Mouse (Mus musculus): ENCODE measurements around the gene Trim3. TPM values are rescaled to one million over a fixed set of nuclear protein-coding genes. Genes with fewer than 3 reads are reported as not detected.

The Trim3 gene
- 13.7 and 15.4 TPM in 2 replicates for polyA plus RNA-seq (2014; fragmentation: Nextera tagmentation; extraction: Ambion mirVana)

DNA sequence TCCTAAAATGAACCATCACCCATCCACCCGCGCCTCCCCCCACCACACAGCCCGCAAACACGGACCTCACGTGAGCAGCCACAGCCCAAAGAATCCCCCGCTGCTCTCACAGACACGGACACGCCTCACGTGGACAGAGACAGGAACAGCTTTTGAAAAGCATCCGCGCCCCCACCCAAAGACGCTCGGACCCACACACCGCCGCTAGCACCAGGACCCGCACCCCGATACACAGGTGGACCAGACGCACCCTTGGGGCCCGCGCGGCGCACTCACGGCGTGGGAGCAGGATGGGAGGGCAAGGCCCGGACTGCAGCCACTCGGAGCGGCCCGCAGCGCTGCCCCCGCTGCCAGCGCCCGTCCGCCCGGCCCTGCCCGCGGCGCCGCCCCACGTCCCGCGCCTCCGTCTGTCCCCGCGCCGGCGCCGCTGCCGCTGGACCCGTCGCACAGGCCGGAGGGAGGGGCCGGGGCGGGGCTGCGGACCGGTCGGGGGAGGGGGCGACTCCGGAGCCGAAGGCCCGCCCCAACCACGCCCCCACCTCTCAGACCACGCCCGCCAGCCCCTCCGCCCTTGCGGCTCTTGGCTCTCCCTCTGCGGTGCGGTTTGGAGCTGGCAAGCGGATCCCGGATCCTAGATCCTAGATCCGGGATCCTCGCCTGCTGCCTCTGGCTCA lies at the start of gene Trim3:
Gene Trim3, minus strand, starts transcription at position 445 of the 674 bp plus-strand sequence.
- peak within 1 kb of the TSS; percentile 83 for H3K4me3 ChIP-seq (ENCODE audit: low read depth, low read length)
- H3K27ac ChIP-seq (ENCODE audit: low read depth, low read length): no peak within 1 kb of the TSS; the same call in 1 of the 2 replicates
- H3K4me1 ChIP-seq (replicated peaks; ENCODE audit: control insufficient read depth, insufficient read depth, low read length): peaks cover 4% of the 10 kb centered on the region; the same call in 1 of the 2 replicates
- no peaks in the 10 kb centered on the region for H3K27me3 ChIP-seq (replicated peaks; ENCODE audit: control insufficient read depth, insufficient read depth, low read length)
- peaks cover 9% of the 10 kb centered on the region; the same call in 1 of the 2 replicates for H3K36me3 ChIP-seq (ENCODE audit: control insufficient read depth, insufficient read depth, low read length)
- H3K4me2 ChIP-seq: peak within 1 kb of the TSS; percentile 79
- ATAC-seq (replicated peaks; ENCODE audit: low FRiP score) (peak; percentile 88), DNase-seq (ENCODE audit: low spot score) (peak; percentile 90)
- peak within 1 kb of the TSS; percentile 76 for H3K9ac ChIP-seq (ENCODE audit: low read depth, low read length)
- WGBS: 1% methylated on average over 58 of the region's 71 CpGs
- H3K9me3 ChIP-seq (ENCODE audit: control insufficient read depth, low read length): no peaks in the 10 kb centered on the region

DNA sequence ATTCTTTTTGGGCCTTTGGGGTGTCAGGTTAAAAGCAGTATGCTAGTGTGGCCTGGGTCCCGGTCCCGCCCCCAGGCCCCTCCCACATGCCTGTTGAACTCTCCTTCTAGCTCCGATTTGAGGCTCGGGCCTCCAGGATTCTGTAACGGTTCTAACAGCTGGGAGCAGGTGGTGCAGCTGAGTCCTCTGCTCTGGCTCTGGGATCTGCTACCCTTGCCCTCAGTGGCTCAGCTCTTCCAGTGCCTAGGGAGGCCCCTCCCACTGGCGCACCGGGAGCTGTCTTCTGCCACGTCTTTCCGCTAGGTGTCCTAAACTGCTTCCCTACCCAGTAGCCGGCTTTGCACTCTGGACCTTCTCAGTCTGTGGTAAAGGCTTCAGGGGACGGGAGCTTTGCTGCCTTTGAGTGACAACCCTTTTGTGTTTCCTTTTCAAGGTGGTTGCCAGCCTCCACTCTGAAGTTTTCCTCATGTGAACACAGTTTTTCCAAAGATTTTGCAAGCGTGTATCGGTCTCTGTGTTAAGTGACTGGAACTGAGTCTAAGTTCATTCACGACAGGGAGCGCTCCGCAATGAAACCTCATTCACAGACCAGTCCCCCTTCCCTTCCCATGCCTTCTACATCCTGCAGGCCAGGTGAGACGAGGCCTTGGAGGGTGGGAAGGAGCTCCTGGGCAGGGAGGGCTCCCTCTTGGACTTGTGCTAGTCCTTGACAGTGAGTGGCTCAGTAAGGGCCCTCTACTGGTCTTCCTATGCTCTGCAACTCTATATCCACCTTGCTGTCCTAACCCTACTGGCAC lies 17.5 kb upstream of the Trim3 start, which contains the start of gene Dnhd1:
Gene Dnhd1, plus strand, starts transcription at position 189 of the 797 bp plus-strand sequence.
- WGBS: 3% methylated on average over 17 of the region's 17 CpGs
- Histone ChIP-seq H3K9me3 (ENCODE audit: control insufficient read depth, low read length) (no peaks in the 10 kb centered on the region), H3K4me1 (replicated peaks; ENCODE audit: control insufficient read depth, insufficient read depth, low read length) (peaks cover 3% of the 10 kb centered on the region; the same call in 1 of the 2 replicates), H3K27me3 (replicated peaks; ENCODE audit: control insufficient read depth, insufficient read depth, low read length) (no peaks in the 10 kb centered on the region), H3K9ac (ENCODE audit: low read depth, low read length) (peak within 1 kb of the TSS; percentile 60), H3K4me2 (peak within 1 kb of the TSS; percentile 88), H3K4me3 (ENCODE audit: low read depth, low read length) (peak within 1 kb of the TSS; percentile 56), H3K27ac (ENCODE audit: low read depth, low read length) (peak within 1 kb of the TSS; percentile 38), H3K36me3 (ENCODE audit: control insufficient read depth, insufficient read depth, low read length) (no peaks in the 10 kb centered on the region)
- ATAC-seq (replicated peaks; ENCODE audit: low FRiP score): peak; percentile 95
- peak; percentile 80 for DNase-seq (ENCODE audit: low spot score)

DNA sequence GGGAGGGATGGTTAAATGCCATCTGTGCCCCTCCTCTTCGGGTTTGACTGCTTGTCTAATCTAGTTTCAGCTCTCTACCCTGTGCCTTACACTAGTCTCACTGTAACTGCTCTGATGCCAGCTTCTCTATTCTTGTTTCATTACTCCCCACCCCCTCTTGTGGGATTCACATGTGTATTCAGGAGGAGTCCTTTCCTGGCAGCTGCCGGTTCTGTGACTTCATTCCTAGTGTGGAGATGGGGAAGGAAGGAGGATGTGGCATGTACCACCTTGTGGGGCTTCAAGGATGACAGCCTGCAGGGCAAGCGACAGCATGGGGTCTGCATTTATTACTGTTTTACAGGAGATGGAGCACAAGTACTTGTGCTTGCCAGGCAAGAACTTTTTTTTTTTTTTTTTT lies 8.6 kb upstream of the Trim3 start:
- H3K9ac ChIP-seq (ENCODE audit: low read depth, low read length): peak overlapping the region; percentile 65; the same call in 1 of the 2 replicates
- no peak for ATAC-seq (replicated peaks; ENCODE audit: low FRiP score)
- H3K4me1 ChIP-seq (replicated peaks; ENCODE audit: control insufficient read depth, insufficient read depth, low read length): peaks cover 10% of the 10 kb centered on the region
- peak overlapping the region; percentile 78 for H3K4me3 ChIP-seq (ENCODE audit: low read depth, low read length)
- H3K4me2 ChIP-seq: peak overlapping the region; percentile 92
- WGBS: 57% methylated on average over 3 of the region's 3 CpGs
- DNase-seq (ENCODE audit: low spot score): peak; percentile 29
- H3K9me3 ChIP-seq (ENCODE audit: control insufficient read depth, low read length): no peaks in the 10 kb centered on the region
- no peaks in the 10 kb centered on the region for H3K27me3 ChIP-seq (replicated peaks; ENCODE audit: control insufficient read depth, insufficient read depth, low read length)
- H3K36me3 ChIP-seq (ENCODE audit: control insufficient read depth, insufficient read depth, low read length): peaks cover 10% of the 10 kb centered on the region; the same call in 1 of the 2 replicates
- H3K27ac ChIP-seq (ENCODE audit: low read depth, low read length): no peak overlapping the region

DNA sequence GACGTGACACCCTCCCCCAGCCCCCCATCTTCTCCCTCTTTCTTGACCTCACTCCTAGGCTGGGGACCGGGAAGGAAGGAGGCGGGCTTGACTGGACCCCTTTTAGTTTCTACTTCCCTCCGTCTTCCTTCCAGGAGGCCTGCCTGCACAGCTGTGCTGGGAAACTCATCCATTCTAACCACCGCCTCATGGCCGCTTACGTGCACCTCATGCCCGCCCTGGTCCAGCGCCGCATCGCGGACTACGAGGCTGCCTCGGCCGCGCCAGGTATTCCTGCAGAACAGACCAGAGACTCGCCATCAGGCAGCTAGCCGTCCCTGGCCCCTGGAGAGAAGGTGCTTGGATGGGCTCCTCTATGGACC lies 7.5 kb upstream of the Trim3 start:
- ATAC-seq (replicated peaks; ENCODE audit: low FRiP score): peak; percentile 28
- Histone ChIP-seq H3K27ac (ENCODE audit: low read depth, low read length) (peak overlapping the region; percentile 80), H3K4me1 (replicated peaks; ENCODE audit: control insufficient read depth, insufficient read depth, low read length) (peaks cover 10% of the 10 kb centered on the region), H3K27me3 (replicated peaks; ENCODE audit: control insufficient read depth, insufficient read depth, low read length) (no peaks in the 10 kb centered on the region), H3K9ac (ENCODE audit: low read depth, low read length) (peak overlapping the region; percentile 65), H3K4me3 (ENCODE audit: low read depth, low read length) (peak overlapping the region; percentile 78), H3K4me2 (peak overlapping the region; percentile 92), H3K9me3 (ENCODE audit: control insufficient read depth, low read length) (no peaks in the 10 kb centered on the region), H3K36me3 (ENCODE audit: control insufficient read depth, insufficient read depth, low read length) (peaks cover 14% of the 10 kb centered on the region; the same call in 1 of the 2 replicates)
- WGBS: under 1% methylated on average over 18 of the region's 18 CpGs
- peak; percentile 47 for DNase-seq (ENCODE audit: low spot score)

DNA sequence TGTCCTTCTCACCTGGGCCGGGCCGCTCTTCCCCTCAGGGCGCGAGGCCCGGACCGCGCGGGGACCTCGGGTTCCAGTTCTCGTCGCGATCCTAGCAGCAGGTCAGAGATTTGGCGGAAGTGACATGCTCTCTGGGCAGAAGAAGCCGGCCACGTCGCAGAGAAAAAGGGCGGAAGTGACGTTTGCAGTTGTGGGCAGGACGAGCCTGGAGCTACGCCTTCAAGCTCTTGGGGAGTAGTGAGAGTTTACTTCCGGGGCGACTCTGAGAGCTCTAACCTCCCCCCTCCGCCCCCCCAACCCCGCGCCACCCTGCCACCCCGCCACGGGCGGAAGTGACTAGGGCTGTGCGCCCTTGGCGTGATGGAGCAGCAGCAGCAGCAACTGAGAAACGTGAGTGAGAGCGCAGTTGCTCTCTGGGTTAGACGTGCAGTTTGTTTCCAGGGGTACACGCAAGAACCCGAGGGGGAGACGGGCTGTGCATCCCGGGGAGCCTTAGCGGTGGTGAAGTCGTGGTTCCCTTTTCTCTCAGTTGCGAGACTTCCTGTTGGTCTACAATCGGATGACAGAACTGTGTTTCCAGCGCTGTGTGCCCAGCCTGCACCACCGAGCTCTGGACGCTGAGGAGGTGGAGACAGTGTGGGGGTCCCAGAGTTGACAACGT lies 7.0 kb upstream of the Trim3 start, which contains the start of the genes Arfip2 and Gm45799:
Gene Arfip2, minus strand, starts transcription at position 184 of the 661 bp plus-strand sequence.
Gene Gm45799, plus strand, starts transcription at position 320 of the 661 bp plus-strand sequence.
- Histone ChIP-seq H3K27me3 (replicated peaks; ENCODE audit: control insufficient read depth, insufficient read depth, low read length) (no peaks in the 10 kb centered on the region), H3K4me1 (replicated peaks; ENCODE audit: control insufficient read depth, insufficient read depth, low read length) (peaks cover 10% of the 10 kb centered on the region), H3K36me3 (ENCODE audit: control insufficient read depth, insufficient read depth, low read length) (peaks cover 16% of the 10 kb centered on the region; the same call in 1 of the 2 replicates), H3K9ac (ENCODE audit: low read depth, low read length) (peak within 1 kb of the TSS; percentile 74), H3K4me3 (ENCODE audit: low read depth, low read length) (peak within 1 kb of the TSS; percentile 78), H3K27ac (ENCODE audit: low read depth, low read length) (peak within 1 kb of the TSS; percentile 80), H3K9me3 (ENCODE audit: control insufficient read depth, low read length) (no peaks in the 10 kb centered on the region), H3K4me2 (peak within 1 kb of the TSS; percentile 92)
- DNase-seq (ENCODE audit: low spot score): peak; percentile 93
- under 1% methylated on average over 45 of the region's 45 CpGs for WGBS
- ATAC-seq (replicated peaks; ENCODE audit: low FRiP score): peak; percentile 95

DNA sequence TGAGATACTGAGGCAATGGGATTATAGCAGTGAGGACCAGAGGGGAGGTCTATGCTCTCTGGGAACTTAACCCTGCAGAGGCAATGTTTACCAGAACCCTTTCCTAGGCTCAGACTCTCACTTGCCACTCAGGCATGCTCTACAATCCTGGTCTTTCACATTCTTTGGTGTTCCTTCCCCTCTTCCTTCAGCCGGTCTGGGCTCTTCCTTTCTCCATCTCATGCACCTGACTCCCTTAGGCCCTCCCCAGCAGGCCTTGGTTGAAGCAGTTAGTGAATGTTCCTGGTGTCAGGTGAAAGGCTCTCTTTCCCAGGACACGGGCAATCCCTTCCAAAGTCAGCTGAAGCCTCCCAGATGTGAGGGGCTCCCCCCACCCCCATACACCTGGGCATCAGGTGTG lies 6.4 kb upstream of the Trim3 start, which contains the start of gene Timm10b:
Gene Timm10b, plus strand, starts transcription at position 301 of the 400 bp plus-strand sequence.
- Histone ChIP-seq H3K4me2 (peak within 1 kb of the TSS; percentile 92), H3K36me3 (ENCODE audit: control insufficient read depth, insufficient read depth, low read length) (peaks cover 16% of the 10 kb centered on the region; the same call in 1 of the 2 replicates), H3K27me3 (replicated peaks; ENCODE audit: control insufficient read depth, insufficient read depth, low read length) (no peaks in the 10 kb centered on the region), H3K9me3 (ENCODE audit: control insufficient read depth, low read length) (no peaks in the 10 kb centered on the region), H3K4me1 (replicated peaks; ENCODE audit: control insufficient read depth, insufficient read depth, low read length) (peaks cover 11% of the 10 kb centered on the region), H3K9ac (ENCODE audit: low read depth, low read length) (peak within 1 kb of the TSS; percentile 74), H3K27ac (ENCODE audit: low read depth, low read length) (peak within 1 kb of the TSS; percentile 80), H3K4me3 (ENCODE audit: low read depth, low read length) (peak within 1 kb of the TSS; percentile 78)
- DNase-seq (ENCODE audit: low spot score) (no peak), ATAC-seq (replicated peaks; ENCODE audit: low FRiP score) (peak; percentile 8; the same call in 1 of the 2 replicates)
- 7% methylated on average over 2 of the region's 2 CpGs for WGBS

DNA sequence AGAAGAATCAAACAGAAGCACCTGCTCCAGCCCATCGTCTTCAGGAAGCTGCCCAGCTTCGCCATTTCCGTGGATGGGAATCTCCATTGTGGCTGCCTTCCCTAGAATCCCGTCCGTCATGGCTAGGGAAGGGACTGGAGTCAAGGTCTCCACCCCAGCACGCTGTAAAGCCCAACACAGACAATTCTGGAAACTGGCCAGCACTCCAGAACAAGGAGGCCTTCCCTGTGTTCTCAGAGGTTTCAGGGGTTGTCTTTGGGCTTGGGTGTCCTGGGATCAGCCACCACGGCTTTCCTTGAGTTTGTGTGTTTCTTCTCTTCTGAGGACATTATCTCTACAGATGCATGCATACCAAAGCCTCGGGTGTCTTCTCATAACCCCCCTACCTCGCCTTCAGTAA lies 5.9 kb upstream of the Trim3 start:
- Histone ChIP-seq H3K4me3 (ENCODE audit: low read depth, low read length) (peak overlapping the region; percentile 78), H3K36me3 (ENCODE audit: control insufficient read depth, insufficient read depth, low read length) (peaks cover 16% of the 10 kb centered on the region; the same call in 1 of the 2 replicates), H3K9me3 (ENCODE audit: control insufficient read depth, low read length) (no peaks in the 10 kb centered on the region), H3K27ac (ENCODE audit: low read depth, low read length) (no peak overlapping the region), H3K4me1 (replicated peaks; ENCODE audit: control insufficient read depth, insufficient read depth, low read length) (peaks cover 14% of the 10 kb centered on the region), H3K9ac (ENCODE audit: low read depth, low read length) (peak overlapping the region; percentile 74; the same call in 1 of the 2 replicates), H3K27me3 (replicated peaks; ENCODE audit: control insufficient read depth, insufficient read depth, low read length) (no peaks in the 10 kb centered on the region), H3K4me2 (peak overlapping the region; percentile 92)
- ATAC-seq (replicated peaks; ENCODE audit: low FRiP score) (no peak), DNase-seq (ENCODE audit: low spot score) (peak; percentile 29)
- WGBS: 77% methylated on average over 9 of the region's 9 CpGs

DNA sequence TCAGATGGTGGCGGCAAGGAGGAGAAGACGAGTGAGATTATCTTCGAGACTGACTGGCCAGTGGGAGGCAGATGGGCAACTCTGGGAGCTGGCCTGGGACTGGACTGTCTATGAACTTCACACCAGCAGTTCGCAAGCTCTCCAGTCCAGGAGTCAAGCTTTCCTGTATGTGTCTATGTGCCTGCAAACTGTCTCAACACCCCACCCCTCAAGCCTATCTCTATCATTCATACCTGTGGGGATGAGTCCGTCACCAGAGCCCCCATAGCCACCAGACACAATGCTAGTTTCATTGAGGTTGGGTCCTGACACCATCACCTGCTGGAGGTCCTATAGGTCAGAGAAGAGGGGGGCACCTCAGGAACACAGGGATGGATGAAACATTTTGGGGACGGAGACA lies 5.4 kb upstream of the Trim3 start:
- 89% methylated on average over 6 of the region's 6 CpGs for WGBS

More for the DNA sequence above, 5.4 kb upstream of the Trim3 start:
- ATAC-seq (replicated peaks; ENCODE audit: low FRiP score): no peak
- Histone ChIP-seq H3K36me3 (ENCODE audit: control insufficient read depth, insufficient read depth, low read length) (peaks cover 15% of the 10 kb centered on the region; the same call in 1 of the 2 replicates), H3K27ac (ENCODE audit: low read depth, low read length) (no peak overlapping the region), H3K4me2 (peak overlapping the region; percentile 92), H3K9me3 (ENCODE audit: control insufficient read depth, low read length) (no peaks in the 10 kb centered on the region), H3K4me1 (replicated peaks; ENCODE audit: control insufficient read depth, insufficient read depth, low read length) (peaks cover 14% of the 10 kb centered on the region), H3K9ac (ENCODE audit: low read depth, low read length) (no peak overlapping the region), H3K27me3 (replicated peaks; ENCODE audit: control insufficient read depth, insufficient read depth, low read length) (no peaks in the 10 kb centered on the region), H3K4me3 (ENCODE audit: low read depth, low read length) (no peak overlapping the region)
- DNase-seq (ENCODE audit: low spot score): peak; percentile 27

Measured in liver, embryonic 11.5 days (tissue).